Mouse (Mus musculus) right cerebral cortex, adult 18-20 months (tissue): Measurements from ENCODE around the gene Rad51.

ENCODE experiments used
- DNase-seq: peaks from one replicate; pipeline ENCODE4 v3.0.0; 2022; ENCODE audit warnings: mixed read lengths

Rad51 gene

GRCm38 (mm10) chr2:119166901-119167865 lies 54.6 kb downstream of the Rad51 start, which contains the start of gene Gchfr:
TSS of gene Gchfr (plus strand) at chr2:119167773.
- peak; percentile 35 for DNase-seq

GRCm38 (mm10) chr2:119167866-119168256 lies 55.3 kb downstream of the Rad51 start:
- no peak for DNase-seq

GRCm38 (mm10) chr2:119170282-119170681 lies 57.7 kb downstream of the Rad51 start:
- DNase-seq: no peak

GRCm38 (mm10) chr2:119171574-119171973 lies 59.0 kb downstream of the Rad51 start:
- no peak for DNase-seq

GRCm38 (mm10) chr2:119172446-119172845 lies 59.9 kb downstream of the Rad51 start:
- no peak for DNase-seq

GRCm38 (mm10) chr2:119172862-119173576 lies 60.4 kb downstream of the Rad51 start:
- no peak for DNase-seq

- no peak for DNase-seq
Measured at GRCm38 (mm10) chr2:119173991-119174651, 61.5 kb downstream of the Rad51 start, which contains the start of gene Gm14137. TSS of gene Gm14137 (plus strand) at chr2:119174509.

GRCm38 (mm10) chr2:119174866-119175265 lies 62.3 kb downstream of the Rad51 start:
- DNase-seq: no peak

- no peak for DNase-seq
Measured at GRCm38 (mm10) chr2:119175614-119176013, 63.0 kb downstream of the Rad51 start.

GRCm38 (mm10) chr2:119176761-119177160 lies 64.2 kb downstream of the Rad51 start:
- no peak for DNase-seq

GRCm38 (mm10) chr2:119177384-119177939 lies 64.9 kb downstream of the Rad51 start:
- DNase-seq: no peak

- DNase-seq: no peak
Measured at GRCm38 (mm10) chr2:119182914-119183313, 70.3 kb downstream of the Rad51 start.

GRCm38 (mm10) chr2:119189029-119189710 lies 76.6 kb downstream of the Rad51 start:
- peak; percentile 83 for DNase-seq

- DNase-seq: no peak
Measured at GRCm38 (mm10) chr2:119190969-119191368, 78.4 kb downstream of the Rad51 start.

- DNase-seq: no peak
Measured at GRCm38 (mm10) chr2:119194140-119194539, 81.5 kb downstream of the Rad51 start.

GRCm38 (mm10) chr2:119196316-119197108 lies 83.9 kb downstream of the Rad51 start:
- DNase-seq: no peak
